Mouse (Mus musculus) right cerebral cortex, adult 18-20 months (tissue): Measurements from ENCODE around the gene Traf7.

Experiments
- DNase-seq: peaks from one replicate; pipeline ENCODE4 v3.0.0; 2022; ENCODE audit warnings: mixed read lengths

Gene Traf7

DNA sequence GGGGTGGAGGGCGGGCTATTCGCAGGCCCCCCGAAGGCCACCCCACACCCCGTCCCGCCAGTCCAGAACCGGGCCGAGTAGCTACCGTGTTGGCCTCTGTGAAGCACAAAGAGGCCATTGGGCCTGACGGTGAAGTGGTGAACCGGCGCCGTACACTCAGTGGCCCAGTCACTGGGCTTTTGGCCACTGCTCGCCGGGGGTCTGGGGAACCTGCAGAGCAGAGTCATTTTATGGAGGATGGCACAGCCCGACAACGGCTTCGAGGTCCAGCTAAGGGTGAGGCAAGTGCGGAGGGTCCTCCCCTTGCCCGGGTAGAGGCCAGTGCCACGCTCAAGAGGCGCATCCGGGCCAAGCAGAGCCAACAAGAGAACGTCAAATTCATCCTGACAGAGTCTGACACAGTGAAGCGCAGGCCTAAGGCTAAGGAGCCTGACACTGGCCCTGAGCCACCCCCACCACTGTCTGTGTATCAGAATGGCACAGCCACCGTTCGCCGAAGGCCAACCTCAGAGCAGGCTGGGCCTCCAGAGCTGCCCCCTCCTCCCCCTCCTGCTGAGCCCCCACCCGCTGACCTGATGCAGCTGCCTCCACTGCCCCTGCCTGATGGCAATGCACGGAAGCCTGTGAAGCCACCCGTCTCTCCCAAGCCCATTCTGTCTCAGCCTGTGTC lies 22.3 kb downstream of the Traf7 start:
- no peak for DNase-seq

DNA sequence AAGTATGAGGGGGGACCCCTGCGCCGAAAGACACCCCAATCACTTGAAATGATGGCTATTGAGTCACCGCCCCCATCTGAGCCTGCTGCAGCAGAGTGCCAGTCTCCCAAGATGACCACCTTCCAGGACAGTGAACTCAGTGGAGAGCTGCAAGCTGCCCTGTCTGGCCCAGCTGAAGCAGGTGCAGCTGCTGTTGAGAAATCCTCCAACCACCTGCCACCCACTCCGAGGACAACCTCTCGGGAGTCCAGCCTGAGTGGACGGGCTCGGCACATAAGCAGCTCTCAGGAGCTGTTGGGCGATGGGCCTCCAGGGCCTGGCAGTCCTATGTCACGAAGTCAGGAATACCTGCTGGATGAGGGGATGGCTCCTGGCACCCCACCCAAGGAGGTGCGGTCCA lies 23.7 kb downstream of the Traf7 start:
- DNase-seq = no peak

DNA sequence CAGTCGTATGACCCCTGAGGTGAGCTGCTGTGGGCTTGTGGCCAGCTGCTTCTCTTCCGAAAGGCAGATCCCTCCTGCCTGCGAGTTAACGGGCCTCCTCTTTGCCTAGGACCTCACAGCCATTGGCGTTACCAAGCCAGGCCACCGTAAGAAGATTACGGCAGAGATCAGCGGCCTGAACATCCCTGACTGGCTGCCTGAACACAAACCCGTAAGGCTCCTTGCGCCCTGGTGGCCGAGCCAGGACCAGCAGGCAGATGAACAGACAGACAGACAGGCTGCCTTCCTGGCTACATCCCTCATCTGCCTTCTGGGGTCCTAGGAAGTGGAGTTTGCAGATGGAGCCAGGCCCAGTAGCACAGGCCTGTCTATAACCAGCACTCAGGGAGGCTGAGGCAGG lies 25.5 kb downstream of the Traf7 start:
- DNase-seq = no peak

DNA sequence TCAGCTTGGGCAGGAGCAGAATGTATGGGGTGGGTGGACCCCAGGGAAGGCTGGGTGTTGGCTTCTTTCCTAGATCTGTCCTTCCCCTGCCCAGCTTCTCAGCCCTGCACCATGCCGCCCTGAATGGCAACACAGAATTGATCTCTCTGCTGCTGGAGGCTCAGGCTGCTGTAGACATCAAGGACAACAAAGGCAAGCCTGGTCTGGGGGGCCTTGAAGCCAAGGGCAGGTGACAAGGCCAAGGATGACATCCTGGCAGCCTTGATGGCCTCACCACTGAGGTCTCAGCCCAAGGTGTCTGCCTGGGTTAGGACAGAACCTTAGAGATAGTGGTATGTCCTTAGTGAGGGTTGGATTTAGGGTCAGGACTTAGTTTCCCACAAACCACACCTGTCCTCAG lies 31.7 kb downstream of the Traf7 start:
- no peak for DNase-seq

DNA sequence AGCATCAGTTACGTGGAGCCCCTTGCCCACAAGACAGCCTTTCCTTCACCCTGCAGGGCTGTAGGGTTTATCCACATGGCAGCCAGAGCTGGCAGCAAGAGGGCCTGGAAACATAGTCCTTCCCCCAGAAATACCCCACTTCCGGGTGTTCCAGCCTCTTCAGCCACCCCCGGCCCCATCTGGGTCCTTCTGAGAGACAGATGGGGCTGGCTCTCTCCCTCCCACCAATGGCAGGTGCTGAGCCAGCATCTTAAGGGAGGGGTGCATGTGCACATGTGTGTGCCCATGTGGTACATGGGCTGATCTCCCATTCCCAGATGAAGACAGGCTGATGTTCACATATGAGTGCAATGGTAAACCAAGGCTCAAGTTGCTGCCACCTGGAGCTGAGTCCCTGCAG lies 32.3 kb downstream of the Traf7 start:
- peak; percentile 81 for DNase-seq

DNA sequence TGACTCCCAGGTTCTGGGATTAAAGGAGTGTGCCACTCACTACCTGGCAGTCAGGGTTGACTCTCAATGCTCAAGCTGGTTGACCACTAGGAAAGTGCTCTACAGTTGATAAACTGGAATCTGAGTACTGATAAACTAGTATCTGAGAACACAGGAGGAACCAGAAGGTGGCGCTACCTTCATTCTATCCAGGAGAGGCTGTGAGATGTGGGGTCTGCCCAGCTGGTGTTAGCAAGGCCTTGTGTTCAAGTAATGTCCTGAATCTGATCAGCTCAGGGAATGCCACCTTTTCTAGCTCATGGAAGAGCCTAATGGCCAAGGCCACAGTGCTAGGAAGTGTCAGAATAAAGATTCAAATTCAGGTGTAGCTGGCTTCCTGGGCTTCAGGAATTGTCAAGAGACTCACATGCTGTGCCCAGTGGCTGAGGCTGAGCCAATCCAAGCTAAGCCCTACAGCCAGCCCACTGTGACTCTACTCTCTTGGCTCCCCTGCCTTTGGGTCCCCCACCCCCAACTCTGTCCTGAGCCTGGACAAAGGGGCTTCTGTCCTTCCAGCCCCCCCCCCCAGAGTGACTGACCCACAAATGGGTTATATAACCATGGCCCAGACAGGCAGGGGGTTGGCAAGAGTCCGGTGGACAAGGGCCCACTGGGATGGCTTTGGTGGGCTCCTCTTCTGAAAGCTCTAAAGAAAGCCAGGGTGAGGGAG lies 33.0 kb downstream of the Traf7 start:
- DNase-seq = peak; percentile 58

DNA sequence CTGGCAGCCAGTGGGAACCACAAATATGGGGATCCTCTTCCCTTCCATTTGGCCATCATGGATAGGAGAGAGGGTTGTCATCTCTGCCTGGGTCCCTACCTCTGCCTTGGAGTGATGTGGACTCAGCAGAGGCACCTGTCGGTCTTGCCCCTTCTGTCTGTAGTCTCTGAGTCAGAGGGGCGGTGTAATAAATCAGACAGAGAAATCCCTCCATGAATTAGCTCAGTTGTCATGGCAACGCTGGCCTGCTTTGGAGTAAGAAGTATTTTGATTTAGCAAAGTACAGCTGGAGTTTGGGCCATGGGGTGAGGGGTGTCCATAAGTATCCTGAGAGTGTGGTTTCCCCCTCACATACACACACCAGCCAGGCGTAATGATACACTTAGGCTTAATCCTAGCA lies 37.3 kb downstream of the Traf7 start:
- peak; percentile 50 for DNase-seq

DNA sequence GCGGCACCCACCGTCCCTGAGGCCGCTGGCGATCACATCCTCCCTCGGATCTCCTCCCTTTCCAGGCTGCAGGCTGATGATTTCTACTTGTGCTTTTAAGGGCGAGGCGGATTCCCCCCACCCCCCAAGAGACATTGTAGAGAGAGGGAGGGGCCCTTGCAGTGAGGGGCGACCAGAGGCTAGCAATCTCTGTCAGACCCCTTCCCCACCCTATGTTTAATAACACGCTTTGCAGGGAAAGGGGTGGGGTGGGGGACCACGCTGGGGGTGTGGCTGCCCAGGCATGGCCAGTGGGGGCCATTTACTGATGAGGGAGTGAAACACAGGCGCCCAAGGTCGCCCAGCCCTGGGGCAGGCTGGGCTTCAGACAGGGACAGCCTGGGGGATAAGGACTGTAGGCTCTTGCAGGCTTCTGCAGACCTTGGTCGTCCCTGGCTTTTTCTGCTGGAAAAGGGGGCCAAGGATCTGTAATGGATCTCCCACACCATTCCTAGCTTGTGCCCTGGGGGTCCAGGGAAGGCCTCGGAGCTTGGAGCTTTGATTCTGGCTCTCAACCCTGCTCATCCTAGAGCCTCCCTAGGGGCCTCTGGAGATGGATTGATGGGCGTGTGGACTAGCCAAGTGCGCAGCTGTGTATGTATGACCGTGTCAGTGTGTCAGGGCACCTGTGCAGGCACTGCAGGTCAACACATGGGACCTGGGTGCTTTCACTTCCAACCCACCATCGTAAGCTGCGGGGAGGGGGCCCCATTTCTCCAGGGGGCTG lies 38.3 kb downstream of the Traf7 start:
- no peak for DNase-seq

DNA sequence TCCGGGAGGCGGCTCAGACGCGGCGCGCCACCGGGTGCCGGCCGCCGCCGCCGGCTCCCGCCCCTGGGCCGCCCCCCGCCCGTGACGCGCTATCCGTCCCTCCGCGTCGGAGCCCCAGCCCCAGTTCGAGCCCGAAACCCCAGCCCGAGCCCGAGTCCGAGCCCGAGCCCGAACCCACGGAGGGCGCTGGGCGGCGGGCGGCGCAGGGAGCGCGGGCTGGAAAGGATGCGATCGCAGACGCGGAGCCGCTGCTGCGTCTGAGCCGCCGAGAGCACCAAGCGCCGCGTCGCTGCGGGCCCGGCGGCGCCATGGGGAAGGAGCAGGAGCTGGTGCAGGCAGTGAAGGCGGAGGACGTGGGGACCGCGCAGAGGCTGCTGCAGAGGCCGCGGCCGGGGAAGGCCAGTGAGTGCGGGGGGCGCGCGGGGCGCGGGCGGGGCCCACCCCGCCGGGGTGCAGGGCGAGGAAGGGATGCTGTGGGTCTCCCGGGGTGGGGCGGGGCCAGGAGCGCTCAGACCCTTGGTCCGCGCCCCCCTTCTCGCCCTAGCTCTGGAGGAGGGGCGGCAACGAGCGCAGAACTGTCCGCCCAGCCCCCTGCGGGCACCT lies 39.0 kb downstream of the Traf7 start:
- peak; percentile 49 for DNase-seq

DNA sequence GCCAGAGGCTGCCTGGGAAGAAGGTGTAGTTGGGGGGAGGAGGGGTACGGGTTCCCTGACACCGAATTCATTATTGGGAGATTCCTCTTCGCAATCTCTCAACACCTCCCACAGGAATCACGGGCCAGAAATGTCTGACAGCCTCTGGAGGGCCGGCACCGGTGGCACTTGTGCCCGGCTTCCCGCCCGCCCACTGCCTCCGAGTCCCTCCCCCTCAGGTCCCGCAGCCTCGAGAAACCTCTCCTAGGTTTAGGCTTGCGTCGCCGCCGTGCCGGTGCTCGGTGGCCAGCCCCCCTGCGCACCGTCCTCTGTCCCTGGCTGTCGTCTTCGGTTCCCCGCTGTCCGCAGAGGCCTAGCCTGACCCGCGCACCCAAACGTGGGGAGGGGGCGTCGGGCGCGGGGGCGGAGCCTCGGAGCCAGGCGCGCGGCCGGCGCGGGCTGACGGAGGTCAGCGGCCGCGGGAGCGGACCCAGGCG lies 39.5 kb downstream of the Traf7 start, which contains the start of gene Caskin1:
Gene Caskin1 (plus strand): TSS at position 416 of the 476 bp plus-strand sequence.
- DNase-seq = peak; percentile 72

DNA sequence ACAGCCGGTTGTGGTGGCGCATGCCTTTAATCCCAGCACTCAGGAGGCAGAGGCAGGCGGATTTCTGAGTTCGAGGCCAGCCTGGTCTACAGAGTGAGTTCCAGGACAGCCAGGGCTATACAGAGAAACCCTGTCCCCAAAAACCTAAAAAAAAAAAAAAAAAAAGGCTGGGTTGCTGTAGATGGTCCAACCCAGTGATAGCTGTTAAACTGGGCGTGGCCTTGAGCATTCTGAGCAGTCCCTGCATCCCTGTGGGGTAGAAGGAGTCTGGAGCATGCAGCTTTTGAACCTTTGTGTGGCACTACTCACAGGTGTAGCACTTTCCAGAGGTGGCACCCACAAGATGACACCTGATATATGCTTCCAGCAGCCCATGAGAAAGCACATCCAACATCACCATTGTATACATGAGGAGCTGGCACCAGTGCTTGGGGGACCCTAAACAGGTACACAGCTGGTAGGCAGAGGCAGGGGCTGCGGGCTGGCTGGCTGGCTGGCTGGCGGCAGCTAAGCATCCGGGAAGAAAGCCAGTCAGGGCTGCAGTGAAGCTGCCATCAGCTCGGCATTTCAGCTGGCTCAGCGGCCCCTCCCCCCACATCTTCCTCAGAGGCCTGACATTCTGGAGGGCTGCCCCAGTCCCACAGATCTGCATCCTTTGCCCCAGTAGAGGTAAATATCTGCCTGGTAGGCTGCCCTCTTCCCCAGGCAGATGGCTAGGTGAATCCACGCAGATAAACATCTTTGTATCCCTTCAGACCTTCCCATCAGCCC lies 42.5 kb downstream of the Traf7 start:
- DNase-seq = peak; percentile 55

DNA sequence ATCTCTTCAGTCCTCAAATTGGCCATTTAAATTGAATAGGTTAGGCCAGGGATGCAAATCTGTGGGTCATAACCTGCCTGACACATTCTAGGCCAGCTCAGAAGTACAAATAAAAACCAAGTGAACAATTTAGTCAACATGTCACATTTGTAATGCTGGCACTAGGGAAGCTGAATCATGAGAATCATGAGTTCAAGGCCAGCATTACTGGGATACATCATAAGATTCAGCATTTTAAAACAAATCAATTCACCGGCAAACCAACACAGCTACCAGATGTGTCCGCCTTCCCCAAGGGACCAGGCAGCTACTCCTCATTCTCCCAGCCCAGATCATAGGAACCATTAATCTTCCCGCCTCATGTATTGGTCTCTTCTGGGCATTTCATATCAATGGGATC lies 44.2 kb downstream of the Traf7 start:
- DNase-seq = no peak

DNA sequence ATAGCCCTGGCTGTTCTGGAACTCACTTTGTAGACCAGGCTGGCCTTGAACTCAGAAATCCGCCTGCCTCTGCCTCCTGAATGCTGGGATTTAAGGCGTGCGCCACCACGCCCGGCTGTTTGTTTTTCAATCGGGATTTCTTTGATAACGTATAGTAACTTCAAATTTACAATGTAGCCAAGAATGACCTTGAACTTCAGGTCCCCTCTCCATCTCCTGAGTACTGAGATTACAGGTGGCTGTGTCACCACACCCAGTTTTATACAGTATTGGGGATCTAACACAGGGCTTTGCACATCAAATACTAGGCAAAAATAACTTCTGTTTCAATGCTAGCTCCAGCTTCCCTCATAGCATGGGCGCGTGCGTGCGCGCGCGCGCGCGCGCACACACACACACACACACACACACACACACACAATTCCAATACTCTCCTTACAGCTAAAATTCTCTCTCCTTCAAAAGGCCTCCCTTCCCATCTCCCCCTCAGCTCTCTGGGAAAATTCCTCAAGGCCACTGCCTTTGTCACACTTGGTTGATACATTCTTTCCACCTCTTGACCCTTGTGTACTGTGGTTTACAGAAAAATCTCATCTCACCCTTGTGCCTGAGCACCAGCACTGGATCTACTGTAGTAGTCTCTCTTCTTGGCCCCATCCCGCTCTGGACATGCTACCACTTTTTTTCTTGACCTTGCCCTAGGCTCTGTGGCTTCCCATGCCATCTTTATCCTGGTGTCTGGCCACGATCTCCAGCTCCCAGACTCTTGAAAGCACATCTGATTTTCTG lies 46.5 kb downstream of the Traf7 start:
- no peak for DNase-seq

DNA sequence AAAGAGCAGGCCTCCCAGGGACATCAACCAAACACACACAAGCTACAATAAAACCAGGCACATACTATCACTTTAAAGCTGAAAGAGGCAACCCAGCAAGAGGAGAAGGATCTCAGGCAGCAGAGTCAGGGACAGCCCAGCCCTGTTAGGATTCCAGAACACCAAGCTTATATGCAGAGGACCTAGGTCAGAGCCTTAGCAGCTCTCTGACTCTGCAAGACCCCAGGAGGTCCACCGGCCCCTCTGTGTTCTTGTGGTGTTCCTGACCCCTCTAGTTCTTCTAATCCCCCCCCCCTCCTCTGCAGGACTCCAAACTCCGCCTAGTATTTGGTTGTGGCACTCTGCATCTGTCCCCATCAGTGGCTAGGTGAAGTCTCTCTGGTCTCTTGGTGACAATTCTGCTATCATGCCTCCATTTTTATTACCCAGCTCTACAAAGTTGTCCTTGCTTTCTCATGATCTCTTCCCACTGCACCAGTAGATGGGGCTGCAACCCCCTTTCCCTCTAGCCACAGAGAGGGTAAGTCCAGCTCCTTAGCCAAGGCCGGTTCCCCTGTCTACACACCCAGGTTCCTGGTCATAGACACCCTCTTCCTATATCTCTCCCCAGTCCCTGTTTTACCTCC lies 47.4 kb downstream of the Traf7 start:
- no peak for DNase-seq

DNA sequence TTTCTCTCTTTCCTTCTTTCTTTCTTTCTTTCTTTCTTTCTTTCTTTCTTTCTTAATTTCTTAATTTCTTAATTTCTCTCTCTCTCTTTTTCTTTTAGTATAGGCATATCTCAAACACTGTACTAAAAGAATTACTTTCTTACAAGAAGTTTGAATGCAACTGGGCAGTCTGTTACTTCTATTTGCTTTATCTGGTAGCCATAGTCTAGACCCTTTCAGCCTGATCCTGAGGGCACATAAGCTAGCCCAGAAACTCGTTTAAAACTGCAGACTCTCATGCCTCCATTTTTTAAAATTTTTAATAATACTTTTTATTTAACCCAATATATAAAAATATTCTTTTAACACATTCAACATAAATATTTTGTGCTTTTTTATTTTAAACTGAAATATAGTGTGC lies 48.3 kb downstream of the Traf7 start:
- no peak for DNase-seq

DNA sequence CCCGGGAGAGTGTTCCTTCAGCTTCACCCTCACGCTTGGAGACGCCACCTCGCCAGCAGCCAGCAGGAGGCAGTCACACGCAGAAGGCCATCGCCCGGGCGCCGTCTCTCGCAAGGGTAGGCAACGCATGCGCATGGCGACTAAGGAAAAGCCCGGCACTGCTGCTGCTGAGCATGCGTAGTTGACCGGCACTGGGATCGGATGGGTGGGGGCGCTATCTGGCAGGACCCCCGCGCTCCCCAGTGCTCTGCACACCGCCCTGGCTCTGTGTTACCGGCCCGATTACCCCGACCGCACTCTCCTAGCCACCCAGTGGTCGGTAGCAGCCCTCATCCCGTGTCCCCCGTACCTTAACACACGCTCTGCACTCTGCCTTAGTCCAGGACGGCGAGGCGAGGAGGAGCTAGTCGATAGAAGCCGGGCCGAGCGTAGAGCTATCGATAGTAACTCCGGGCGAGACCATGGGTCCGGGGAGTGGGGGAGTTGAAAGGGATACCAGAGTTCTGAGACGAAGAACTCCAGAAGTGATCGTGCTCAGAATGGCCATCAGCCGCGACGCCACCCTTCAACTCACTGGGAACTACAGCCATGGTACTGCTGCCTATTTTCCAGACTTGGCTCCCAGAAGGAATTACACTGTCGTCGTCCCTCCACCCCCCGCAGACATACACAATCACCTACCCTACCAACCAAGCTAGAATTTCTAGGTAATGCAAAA lies 48.9 kb downstream of the Traf7 start, which contains the start of gene Mlst8:
Gene Mlst8 (minus strand): TSS at position 416 of the 718 bp plus-strand sequence.
- peak; percentile 97 for DNase-seq

DNA sequence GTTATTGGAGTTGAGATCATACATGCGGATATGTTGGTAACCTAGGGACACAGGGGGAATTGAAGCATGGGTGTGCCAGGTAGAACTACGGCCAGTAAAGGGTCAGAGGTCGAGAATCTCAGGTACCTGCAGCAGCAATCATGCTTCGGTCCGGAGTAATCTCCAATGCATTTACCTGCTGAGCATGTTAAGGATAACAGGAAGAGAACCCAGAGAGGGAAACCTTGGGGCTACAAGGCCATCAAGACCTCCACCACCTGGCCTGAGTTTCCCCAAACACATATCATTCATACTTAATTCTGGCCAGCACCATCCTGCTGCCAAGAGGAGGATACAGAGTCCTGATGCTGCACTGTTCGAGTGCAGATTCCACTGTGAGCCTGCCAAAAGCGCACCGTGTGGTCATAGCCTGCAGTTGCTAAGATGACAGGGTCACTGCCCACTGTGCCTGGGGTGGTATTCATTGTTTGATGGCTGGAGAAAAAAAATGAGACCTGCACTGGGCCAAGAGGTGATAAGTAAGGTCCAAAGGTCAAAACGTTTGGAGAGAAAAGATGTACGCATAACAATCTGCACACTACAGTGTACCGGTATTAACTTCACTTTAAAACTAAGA lies 49.6 kb downstream of the Traf7 start:
- no peak for DNase-seq

DNA sequence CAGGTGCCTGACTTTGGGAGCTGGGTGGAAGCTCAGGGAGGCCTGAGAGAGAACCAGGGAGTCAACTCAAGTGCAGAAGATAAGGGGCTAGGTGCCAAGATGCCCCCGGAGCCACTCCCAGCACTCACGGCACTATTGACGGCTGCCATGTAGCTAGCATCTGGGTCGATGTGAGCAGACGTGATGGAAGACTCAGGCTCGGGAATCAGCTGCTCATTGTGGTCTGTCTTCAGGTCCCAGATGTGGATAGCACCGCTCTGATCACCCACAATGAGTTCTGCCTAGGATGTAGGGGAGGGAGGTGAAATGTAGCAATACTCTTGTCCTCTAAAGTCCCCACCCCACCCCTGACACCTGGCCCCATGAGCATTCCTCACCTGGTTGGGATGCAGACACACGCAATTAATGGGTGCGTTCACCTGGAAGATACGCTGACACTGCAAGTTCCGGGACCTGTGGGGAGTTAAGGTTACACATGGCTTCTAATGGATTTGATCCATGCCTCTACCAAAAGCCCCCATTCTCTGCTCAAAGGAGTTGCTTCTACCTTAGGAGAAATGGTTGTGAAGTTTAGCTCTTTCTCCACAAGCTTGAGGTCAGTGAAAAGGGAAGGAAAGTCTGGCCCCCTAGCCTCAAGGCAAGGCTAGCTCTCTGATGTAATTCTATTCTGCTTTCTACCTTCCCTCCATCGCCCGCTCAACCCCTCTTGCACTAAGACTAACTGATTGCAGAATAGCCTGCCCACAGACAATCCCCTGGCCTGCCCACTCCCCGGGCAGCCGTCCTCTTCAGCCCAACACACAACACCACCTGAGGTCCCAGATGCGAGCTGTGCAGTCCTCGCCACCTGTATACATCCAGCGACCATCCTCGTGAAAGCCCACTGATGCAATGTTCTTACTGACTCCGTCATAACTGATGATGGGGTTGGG lies 50.4 kb downstream of the Traf7 start:
- DNase-seq = no peak
